Mouse (Mus musculus) liver, postnatal 0 days (tissue): Measurements from ENCODE around the gene Chst15.

ENCODE experiments used
- CTCF ChIP-seq: sonication (generic); IDR thresholded peaks from 2 replicates; pipeline ENCODE4 v1.5.1; 2016; ENCODE audit warnings: antibody characterized with exemption, low read depth
- EP300 ChIP-seq: IDR thresholded peaks from 2 replicates; pipeline ENCODE4 v1.6.1; 2016; ENCODE audit warnings: antibody characterized with exemption, low read depth, mild to moderate bottlenecking

- TF ChIP-seq CTCF: no peak
- TF ChIP-seq EP300: peak; percentile 67; the same call in 1 of the 2 replicates
These were observed 55.1 kb downstream of the Chst15 start for GRCm38 (mm10) chr7:132261885-132262284.
